Mouse (Mus musculus): ENCODE results near the gene Ube2z.
"Not testable (repeated sequence)": the region's sequence is repeated elsewhere in the genome, so short reads cannot be mapped to it uniquely, and the experiment has no call there.

The Ube2z gene

DNA sequence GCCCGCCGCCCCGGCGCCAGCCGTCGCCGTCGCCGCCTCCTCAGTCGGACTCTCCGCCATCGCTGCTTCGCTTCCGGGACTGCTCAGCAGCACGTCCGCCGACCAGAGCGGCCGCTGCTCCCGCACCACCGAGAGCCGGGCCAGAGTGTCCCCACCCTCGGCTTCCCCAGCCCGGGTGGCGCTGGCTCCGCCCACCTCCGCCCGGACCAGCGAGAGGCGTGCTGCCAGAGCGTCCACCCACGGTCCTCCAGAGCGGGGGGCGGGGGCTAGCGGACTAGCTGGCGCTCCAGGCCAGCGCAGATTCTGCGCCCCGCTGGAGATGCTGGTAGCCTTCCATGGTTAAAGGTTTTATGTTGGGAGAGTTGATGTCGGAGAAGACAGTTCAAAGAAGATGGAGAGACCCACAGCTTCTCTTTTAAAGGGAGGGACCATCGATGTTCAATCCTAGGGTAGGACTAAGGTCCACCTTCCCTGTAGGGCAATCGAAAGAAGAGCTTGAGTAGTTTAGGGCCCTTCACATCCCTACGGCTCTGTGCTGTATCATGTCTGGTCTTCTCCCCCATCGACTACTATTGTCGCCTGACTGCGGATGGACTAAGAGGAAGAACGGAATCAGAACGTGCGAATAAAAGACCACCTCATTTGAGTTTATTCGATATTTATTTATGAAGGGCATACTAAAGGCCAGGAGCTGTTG is at the start of gene Ube2z:
Gene Ube2z, minus strand, starts transcription at position 174 of the 697 bp plus-strand sequence.
- in situ Hi-C loops (cut with MboI; ENCODE audit: unreplicated experiment in 2 of 2): loop anchor here in 1 of 2 experiments (25.0 kb wide), 1 partner anchor 1647 kb away; the partner anchor contains the start of genes Pcgf2 and Psmb3

DNA sequence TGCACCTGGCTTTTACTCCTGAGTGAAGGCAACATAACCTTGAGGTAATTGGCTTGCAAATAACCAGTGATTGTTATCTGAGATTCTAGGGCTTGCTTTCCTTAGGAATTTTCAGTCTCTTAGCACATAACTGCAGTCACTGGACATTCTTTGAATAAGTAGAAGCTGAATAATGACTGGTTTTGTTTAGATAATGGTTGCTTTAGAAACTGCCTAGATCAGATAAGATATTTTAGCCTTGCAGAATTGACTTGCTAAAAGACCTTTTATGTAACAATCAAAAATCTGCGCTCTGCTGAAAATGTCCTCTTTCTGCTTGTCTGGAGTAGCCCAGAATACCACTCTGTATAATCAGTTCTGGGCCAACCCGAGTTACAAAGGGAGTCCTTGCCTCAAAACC is 48.9 kb upstream of the Ube2z start:
- in situ Hi-C loops (cut with MboI; ENCODE audit: unreplicated experiment in 2 of 2): no loop called here

DNA sequence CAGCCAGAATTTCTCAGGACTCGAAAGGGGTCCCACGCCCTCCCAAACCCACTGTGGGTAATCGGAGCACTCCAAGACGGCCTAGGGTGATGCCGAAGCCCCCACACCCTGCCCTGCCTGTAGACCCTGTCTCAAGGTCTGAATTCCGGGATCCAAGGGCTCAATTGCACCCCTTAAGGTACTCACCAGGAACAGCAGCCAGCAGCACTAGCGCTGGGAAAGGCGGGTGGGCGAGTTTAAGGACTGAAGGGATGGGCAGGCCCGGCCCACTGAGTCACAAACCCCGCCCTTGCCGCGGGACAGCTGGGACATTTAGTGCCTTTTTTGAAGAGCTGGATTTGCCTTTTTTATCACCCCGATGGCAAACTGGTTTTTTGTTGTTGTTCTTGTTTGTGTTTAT is 46.6 kb upstream of the Ube2z start, which contains the start of gene Calcoco2:
Gene Calcoco2, minus strand, starts transcription at position 214 of the 400 bp plus-strand sequence.
- in situ Hi-C loops (cut with MboI; ENCODE audit: unreplicated experiment in 2 of 2): no loop called here

DNA sequence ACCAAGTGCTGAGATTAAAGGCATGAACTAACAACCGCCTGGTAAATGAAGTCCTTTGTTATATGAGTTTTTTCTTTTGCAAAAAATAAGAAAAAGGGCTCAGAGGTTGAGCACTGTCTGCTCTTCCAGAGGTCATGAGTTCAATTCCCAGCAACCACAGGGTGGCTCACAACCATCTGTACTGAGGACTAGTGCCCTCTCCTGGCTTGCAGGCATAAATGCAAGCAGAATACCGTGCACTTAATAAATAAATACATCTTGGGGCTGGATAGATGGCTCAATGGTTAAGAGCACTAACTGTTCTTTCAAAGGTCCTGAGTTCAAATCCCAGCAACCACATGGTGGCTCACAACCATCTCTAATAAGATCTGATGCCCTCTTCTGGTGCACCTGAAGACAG is 45.8 kb upstream of the Ube2z start:
- in situ Hi-C loops (cut with MboI; ENCODE audit: unreplicated experiment in 2 of 2): not testable (repeated sequence)

DNA sequence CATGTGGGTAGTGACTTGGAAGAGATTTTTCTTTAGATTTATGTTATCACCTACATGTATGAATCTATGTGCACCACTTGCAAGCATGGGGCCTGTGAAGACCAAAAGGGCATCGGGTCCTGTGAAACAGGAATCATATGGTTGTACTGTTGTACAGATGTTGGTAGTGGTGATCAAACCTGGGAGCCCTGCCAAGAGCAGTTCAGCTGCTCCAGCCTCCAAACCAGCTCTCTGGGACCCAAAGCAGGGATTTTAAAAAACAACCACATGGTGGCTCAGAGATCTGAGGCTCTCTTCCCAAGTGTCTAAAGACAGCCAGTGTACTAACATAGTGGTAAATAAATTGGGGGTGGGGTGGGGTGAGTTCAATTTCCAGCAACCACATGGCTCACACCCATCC is 43.2 kb upstream of the Ube2z start:
- in situ Hi-C loops (cut with MboI; ENCODE audit: unreplicated experiment in 2 of 2): no loop called here

DNA sequence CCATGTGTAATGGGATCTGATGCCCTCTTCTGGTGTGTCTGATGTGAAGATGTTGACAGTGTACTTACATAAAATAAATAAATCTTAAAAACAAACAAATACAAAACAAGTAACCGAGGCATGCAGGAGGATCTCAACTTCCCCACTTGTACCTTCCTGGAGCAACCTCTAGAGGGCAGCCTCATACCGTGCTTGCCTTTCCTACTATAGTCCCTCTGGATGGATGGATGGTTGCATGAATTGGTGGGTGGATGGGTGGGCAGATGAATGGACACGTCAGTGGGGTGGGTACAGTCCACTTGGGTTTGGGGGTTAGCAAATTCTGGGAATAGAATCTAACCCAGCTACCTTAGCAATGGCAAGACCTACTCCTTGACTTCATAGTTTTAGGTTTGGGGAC is 28.2 kb upstream of the Ube2z start:
- in situ Hi-C loops (cut with MboI; ENCODE audit: unreplicated experiment in 2 of 2): loop anchor here (5.0 to 25.0 kb wide), 5 partner anchors 139 to 769 kb away; no protein-coding TSS in a partner anchor

DNA sequence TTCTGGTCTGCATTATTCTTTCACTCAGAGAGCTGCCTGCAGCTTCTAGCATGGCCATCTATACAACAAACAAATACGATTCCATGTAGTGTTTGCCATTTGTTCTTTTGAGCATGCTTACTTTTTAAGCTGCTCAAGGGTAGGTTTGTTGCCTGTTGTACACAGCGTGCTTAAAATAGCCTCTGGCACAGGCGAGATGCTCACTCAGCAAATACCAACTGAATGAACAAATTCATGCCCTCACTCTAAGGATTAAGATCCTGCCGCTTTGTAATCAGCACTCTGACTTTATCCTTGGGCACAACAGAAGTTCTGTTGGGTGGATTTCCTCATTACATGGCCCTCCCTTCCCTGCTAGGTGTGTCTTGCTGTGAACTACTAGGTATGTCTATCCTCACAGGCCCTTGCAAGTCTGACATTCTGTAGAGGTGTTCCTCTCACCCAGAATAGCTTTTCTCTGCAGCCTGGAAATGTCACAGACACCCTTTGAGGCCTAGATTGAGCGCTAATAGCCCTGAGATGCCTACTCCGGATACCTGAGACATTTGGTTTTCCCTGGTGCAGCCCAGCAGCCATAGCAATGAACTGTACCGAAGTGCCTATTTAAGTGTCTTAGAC is 27.6 kb upstream of the Ube2z start:
- in situ Hi-C loops (cut with MboI; ENCODE audit: unreplicated experiment in 2 of 2): loop anchor here (5.0 to 25.0 kb wide), 5 partner anchors 140 to 770 kb away; no protein-coding TSS in a partner anchor

DNA sequence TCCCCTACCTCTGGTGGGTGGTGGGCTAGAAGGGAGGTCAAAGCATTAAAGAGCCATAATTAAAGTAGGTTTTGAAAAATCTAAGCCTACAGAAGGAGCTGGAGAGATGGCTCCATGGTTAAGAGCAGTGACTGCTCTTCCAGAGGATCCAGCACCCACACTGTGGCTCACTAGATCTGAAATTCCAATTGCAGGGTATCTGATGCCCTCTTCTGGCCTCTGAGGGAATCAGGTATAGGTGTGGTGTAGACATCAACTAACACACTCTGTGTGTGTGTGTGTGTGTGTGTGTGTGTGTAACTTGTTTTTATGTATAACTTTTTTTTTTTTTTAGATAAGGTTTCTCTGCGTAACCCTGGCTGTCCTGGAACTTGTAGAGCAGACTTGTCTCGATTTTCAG is 25.9 kb upstream of the Ube2z start:
- in situ Hi-C loops (cut with MboI; ENCODE audit: unreplicated experiment in 2 of 2): loop anchor here (5.0 to 25.0 kb wide), 5 partner anchors 141 to 771 kb away; no protein-coding TSS in a partner anchor

DNA sequence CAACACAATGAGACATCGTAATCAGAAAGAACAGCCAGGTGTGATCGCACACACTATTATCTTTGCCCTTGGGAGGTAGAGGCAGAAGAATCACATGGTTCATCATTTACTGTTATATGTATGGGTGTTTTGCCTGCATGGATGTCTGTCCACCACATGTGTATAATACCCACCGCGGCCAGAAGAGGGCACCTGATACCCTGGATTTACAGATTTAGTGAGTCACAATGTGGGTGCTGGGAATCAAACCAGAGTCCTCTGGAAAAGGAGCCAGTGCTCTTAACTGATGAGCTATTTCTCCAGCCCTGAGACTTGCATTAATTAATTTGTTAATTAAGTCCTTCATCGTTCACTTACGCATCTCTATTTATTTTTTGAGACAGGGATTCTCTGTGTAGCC is 22.8 kb upstream of the Ube2z start:
- in situ Hi-C loops (cut with MboI; ENCODE audit: unreplicated experiment in 2 of 2): loop anchor here (25.0 kb wide), 1 partner anchor 774 kb away; no protein-coding TSS in a partner anchor

DNA sequence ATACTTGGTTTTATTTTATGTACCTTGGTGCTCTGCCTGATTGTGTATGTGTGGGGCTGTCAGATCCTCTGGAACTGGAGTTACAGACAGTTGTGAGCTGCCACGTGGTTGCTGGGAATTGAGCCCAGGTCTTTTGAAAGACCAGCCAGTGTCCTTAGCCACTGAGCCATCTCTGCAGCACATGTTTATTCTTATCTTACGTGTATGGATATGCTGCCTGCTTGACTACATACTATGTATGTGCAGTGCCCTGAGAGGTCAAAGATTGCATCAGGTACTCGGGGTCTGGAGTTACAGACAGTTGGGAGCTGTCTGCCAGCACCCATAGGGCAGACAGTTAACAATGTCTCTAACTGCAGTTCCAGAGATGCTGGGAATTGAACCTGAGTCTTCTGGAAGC is 17.5 kb upstream of the Ube2z start:
- in situ Hi-C loops (cut with MboI; ENCODE audit: unreplicated experiment in 2 of 2): loop anchor here (25.0 kb wide), 1 partner anchor 780 kb away; no protein-coding TSS in a partner anchor

DNA sequence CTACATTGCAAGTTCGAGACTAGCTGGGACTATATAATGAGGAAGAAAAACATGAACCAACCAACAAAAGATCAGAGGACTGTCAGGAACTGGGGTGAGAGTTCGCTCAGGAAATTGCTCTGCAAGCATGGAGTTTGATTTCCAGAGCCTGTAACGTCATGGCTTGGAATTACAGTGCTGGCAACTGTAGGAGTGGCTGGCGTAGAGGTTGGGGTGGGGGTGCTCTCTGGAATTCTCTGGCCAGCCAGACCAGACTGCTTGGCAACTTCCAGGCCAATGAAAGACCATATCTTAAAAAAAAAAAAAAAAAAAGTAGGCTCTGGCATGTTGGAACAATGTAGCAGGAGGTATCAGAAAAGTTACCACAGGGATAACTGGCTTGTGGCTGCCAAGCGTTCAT is 15.5 kb upstream of the Ube2z start:
- in situ Hi-C loops (cut with MboI; ENCODE audit: unreplicated experiment in 2 of 2): loop anchor here (25.0 kb wide), 1 partner anchor 782 kb away; no protein-coding TSS in a partner anchor

DNA sequence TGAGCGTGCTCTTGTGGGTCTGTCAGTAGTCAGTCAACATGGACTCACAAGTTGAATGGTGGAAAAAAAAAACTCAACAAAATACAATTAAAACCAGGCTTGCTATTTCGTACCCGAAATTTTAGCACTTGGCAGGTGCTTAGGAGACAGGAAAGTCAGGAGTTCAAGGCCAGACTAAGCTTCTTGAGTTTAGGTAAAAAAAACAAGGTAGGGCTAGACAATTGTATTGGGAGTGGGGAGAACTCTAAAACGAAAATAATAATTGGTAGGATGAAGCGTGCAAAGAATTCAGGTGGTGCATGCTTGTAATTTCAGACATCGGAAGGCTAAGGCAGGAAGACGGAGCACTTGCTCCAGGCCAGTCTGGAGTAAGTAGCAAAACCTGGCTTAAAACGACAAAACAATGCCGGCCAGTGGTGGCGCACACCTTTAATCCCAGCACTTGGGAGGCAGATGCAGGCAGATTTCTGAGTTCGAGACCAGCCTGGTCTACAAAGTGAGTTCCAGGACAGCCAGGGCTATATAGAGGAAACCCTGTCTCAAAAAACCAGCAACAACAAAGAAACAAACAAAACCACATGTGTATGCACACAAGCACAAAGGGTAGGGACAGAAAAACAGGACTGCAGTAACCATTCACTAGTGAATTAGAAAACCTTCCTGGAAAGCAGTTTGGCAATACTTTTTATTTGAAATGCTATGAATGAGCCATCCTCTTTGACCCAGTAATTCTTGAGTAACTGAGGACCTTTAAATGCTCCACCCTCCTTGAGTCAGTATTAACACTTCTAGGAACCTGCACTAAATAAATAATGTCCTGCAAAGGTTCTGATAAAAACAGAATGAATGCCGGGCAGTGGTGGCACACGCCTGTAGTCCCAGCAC is 11.3 kb upstream of the Ube2z start:
- in situ Hi-C loops (cut with MboI; ENCODE audit: unreplicated experiment in 2 of 2): loop anchor here (25.0 kb wide), 1 partner anchor 786 kb away; no protein-coding TSS in a partner anchor

DNA sequence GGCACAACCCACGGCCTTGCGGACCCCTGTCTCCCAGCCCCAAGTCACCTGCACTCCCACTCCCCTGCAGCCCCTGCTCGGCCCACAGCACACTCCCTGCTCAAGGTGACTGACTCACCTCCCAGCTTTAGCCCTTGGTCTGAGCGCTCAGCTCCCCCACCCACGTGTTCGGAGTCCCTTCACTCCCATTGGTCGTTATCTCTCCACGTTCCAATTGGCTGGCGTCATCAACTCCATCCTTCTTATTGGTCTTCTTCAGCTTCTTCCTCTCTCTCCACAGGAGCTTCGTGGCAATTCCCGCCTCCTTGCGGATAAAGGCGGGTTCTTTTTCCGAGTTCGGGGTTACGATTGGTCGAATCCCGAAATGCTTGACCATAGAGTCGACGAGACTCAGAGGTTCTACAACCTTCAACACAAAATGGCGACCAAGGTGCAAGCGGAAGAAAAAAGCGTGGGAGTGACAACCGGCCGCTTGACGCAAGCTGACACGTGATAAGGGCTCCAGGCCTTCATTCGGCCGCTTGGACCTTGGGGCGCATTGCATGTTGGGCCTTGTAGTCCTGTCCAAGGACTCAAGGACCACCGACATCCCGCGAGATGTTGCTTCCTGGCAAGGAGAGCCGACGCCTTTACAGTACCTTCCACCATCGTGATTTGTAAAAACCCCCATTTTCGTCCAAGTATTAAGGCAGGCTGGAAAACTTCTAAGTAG is 10.5 kb upstream of the Ube2z start, which contains the start of gene Atp5g1:
Gene Atp5g1, minus strand, starts transcription at position 162 of the 712 bp plus-strand sequence.
- in situ Hi-C loops (cut with MboI; ENCODE audit: unreplicated experiment in 2 of 2): loop anchor here (25.0 kb wide), 1 partner anchor 787 kb away; no protein-coding TSS in a partner anchor

DNA sequence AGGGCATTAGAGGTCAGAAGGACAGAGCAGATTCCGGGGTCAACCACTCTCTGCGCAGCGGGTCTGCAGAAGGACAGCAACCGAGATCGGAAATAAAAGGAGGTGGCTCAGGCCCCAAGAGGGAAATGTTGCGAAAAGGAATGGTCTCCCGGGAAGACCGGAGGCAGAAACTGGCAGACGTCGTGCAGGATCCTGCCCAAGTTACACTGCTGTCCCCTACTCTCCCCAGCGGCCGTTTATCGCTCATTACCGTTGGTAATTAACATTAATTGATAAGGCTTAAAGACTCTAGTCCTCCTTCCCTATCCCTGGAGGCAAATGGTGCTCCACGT is 10.0 kb upstream of the Ube2z start:
- in situ Hi-C loops (cut with MboI; ENCODE audit: unreplicated experiment in 2 of 2): loop anchor here (25.0 kb wide), 1 partner anchor 787 kb away; no protein-coding TSS in a partner anchor

DNA sequence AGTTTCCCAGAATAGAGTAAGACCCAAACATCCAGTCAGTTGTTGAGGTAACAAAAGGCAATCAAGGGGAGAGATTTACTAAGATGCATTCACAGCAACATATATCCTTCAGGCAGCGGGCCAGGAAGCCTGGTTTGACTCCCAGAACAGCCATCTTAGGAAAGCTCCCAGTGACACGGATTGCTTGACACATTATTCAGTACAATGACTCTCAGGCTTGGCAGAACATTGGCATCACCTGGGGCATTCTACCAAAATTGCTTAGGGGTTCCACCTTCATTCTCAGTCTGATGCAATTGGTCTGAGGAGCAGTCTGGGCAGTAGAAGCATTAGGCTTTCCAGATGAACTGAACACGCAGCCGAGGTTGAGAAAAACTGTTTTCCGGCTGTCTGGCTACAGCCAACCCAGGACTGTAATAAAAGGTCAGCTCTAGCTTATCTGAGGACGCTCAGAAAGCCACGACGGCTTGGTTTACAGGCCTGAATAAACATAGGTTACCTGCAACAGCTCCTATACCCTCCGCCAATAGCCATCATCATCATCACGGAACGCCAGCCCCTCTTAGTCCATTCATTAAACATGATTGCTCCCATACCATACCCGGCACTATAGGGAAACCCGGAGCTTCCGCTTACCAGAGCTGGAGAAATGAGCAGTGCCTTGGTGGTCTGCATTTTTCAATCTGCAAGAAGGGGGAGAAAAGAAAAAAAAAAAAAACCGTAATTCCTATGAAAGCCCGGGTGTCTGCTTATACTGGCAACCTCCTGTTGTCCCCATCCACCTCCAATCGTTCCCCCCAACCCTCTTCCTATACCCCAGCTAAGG is 9.4 kb upstream of the Ube2z start:
- in situ Hi-C loops (cut with MboI; ENCODE audit: unreplicated experiment in 2 of 2): loop anchor here (25.0 kb wide), 2 partner anchors 788 to 1638 kb away; partner anchors contain the start of genes Pcgf2 (in 1 of the 2) and Psmb3 (in 1 of the 2)

DNA sequence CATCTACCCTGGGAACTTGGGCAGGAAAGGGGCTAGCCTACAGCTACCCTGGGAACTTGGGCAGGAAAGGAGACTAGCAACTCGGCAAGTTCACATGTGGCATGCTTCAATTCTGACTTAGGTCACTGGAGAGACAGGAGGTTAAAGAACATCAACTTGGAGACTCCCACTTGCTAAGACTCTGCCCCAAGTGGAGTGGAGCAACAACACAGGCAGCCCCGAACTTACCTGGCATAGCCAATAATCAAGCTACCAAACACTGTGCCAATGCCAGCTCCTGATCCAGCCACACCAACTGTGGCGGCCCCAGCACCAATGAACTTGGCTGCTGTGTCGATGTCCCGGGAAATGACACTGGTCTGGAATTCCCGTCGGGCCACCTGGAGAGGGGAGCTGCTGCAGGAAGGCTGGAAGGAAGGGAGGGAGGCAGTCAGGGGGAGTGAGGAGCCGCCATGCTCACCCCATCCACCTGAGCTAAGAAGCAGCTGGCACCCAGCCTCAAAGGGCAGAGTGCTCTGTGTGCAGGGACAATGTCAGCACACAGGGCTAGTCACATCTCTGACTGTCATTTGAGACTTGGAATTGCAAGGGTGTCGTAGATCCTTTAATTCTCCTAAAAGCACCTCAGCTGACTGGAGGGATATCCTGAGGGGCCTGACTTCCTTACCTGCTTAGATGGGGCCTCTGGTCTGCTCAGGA is 8.3 kb upstream of the Ube2z start:
- in situ Hi-C loops (cut with MboI; ENCODE audit: unreplicated experiment in 2 of 2): loop anchor here in 1 of 2 experiments (25.0 kb wide), 1 partner anchor 1639 kb away; the partner anchor contains the start of genes Pcgf2 and Psmb3

DNA sequence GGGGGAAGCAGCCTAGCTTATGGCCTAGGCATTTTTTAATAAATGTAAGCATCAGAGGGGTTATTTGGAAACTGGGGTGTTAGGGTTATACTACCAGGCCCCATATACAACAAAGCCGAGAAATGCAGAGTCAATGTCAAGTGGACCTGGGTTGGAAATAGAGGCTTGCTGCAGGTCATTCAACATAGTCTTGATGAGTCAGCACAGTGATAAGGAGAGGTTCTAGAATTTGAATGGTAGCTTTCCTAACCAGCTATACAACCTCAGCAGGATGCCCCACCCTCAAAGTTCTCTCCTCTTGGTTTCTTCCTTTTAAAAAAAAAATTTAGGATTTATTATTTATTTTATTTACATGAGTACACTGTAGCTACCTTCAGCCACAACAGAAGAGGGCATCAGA is 5.8 kb upstream of the Ube2z start:
- in situ Hi-C loops (cut with MboI; ENCODE audit: unreplicated experiment in 2 of 2): loop anchor here in 1 of 2 experiments (25.0 kb wide), 1 partner anchor 1641 kb away; the partner anchor contains the start of genes Pcgf2 and Psmb3

DNA sequence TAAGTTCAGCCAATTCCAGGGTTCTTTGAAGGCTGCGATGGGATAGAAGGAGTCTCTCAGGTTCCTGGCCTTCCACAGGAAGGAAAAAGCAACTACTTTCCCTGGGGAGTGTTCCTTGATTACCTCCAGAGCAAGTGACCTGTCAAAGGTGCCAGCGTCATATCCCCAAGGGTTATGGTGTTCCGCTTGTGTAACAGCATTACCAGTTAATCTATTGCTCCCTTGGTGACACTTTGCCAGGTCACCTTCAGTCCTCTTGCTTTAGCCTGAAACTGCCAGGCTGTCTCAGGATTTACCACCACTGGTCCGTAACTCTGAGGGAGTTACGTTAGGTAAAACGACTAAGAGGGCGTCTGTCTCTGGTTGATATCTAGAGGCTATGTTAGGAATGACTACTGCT is 5.2 kb upstream of the Ube2z start:
- in situ Hi-C loops (cut with MboI; ENCODE audit: unreplicated experiment in 2 of 2): loop anchor here in 1 of 2 experiments (25.0 kb wide), 1 partner anchor 1642 kb away; the partner anchor contains the start of genes Pcgf2 and Psmb3

All from v-Abl transformed pro-B cells (cell line).